Mouse (Mus musculus) neural tube, embryonic 14.5 days (tissue): ENCODE results near the gene Il20. TPM values are rescaled to one million over a fixed set of nuclear protein-coding genes. Genes with fewer than 3 reads are reported as not detected.
A peak's percentile ranks its signal among the peaks of the same experiment; 100 is the strongest.

Experiments used
- ATAC-seq: fragments of 200-750 bp; cut with Nextera tagmentation; 2 replicates; pipeline ENCODE4 v1.8.0; 2017; ENCODE audit warnings: low read depth, mild to moderate bottlenecking, moderate TSS enrichment, moderate library complexity
- H3K27ac ChIP-seq: fragments of 300-500 bp; sonication (generic); 2 replicates; pipeline ENCODE4 v1.5.1; 2014; ENCODE audit warnings: low read depth, mild to moderate bottlenecking, control low read depth, low read length, moderate library complexity, mixed read lengths
- H3K27me3 ChIP-seq: fragments of 300-500 bp; sonication (generic); 2 replicates; pipeline ENCODE4 v1.6.1; 2014; ENCODE audit warnings: low read length; ENCODE audit not compliant: control insufficient read depth, insufficient read depth
- H3K36me3 ChIP-seq: fragments of 300-500 bp; sonication (generic); 2 replicates; pipeline ENCODE4 v1.6.1; 2014; ENCODE audit warnings: low read length, mixed read lengths; ENCODE audit not compliant: control insufficient read depth, insufficient read depth
- H3K4me1 ChIP-seq: fragments of 300-500 bp; sonication (generic); 2 replicates; pipeline ENCODE4 v1.6.1; 2014; ENCODE audit warnings: low read length; ENCODE audit not compliant: control insufficient read depth, insufficient read depth
- H3K4me2 ChIP-seq: fragments of 300-500 bp; sonication (generic); 2 replicates; pipeline ENCODE4 v1.6.1; 2014; ENCODE audit warnings: mild to moderate bottlenecking, low read depth, low read length, control low read depth
- H3K4me3 ChIP-seq: fragments of 300-500 bp; sonication (generic); 2 replicates; pipeline ENCODE4 v1.5.1; 2014; ENCODE audit warnings: low read depth, low read length, control low read depth, mixed read lengths
- H3K9ac ChIP-seq: fragments of 300-500 bp; sonication (generic); replicated peaks from 2 replicates; pipeline ENCODE4 v1.6.1; 2014; ENCODE audit warnings: low read depth, mild to moderate bottlenecking, control low read depth, low read length, mixed read lengths
- H3K9me3 ChIP-seq: fragments of 300-500 bp; sonication (generic); 2 replicates; pipeline ENCODE4 v1.6.1; 2016; ENCODE audit warnings: low read length; ENCODE audit not compliant: control insufficient read depth
- WGBS: fragments of 180-500 bp; shearing (Covaris S2); extraction: QIAGEN DNeasy Blood & Tissue Kit; methylation state at CpG from one replicate; pipeline ENCODE4 v1.1.7; 2014; 5-methylcytosine and 5-hydroxymethylcytosine counted together
- polyA plus RNA-seq: library from polyadenylated mRNA; unstranded; fragments of >200 nt; fragmentation: Nextera tagmentation; extraction: Ambion mirVana; gene quantifications from 2 replicates; pipeline ENCODE4 v1.2.1, GENCODE M21; 2014

Il20 gene
- polyA plus RNA-seq, result not detected in 2 replicates

DNA sequence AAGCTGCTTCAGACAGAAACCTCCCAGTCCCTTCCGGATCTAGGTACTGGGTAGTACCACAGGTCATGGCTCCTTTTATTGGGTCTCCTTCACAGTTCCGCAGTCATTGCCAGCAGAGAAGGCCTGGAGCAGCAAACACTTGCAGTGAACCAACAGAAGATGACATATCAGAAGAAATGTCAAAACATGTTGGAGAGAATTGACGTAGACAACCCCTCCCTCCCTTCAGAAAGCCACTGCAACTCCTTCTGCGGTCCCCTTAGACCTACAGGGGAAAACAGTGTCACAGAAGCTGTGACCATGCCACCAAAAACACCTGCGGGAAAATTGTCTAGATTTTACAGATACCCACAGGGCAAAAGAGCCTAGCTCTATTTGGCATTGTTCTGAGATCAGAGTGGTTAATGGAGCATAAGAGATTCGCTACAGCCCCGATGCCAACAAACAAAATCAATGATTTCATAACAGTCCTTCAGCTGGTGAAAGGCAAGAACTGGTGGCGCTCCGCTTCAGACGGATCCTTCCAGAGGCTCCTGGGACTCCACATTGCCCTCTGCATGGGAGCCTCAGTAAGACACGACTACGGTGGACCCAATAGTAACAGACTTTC lies at the start of gene Il20:
TSS of gene Il20 (minus strand) at position 51 of the 610 bp plus-strand sequence.
- H3K9me3 ChIP-seq, result no peaks in the 10 kb centered on the region
- H3K27ac ChIP-seq, result no peak within 1 kb of the TSS

GRCm38 (mm10) chr1:130946920-130947319 lies 35.7 kb upstream of the Il20 start:
- no peak overlapping the region for H3K27ac ChIP-seq
- no peaks in the 10 kb centered on the region for H3K27me3 ChIP-seq
- ATAC-seq, result no peak
- H3K9ac ChIP-seq, result no peak overlapping the region
- H3K9me3 ChIP-seq, result no peaks in the 10 kb centered on the region
- H3K36me3 ChIP-seq, result no peaks in the 10 kb centered on the region
- H3K4me1 ChIP-seq, result no peaks in the 10 kb centered on the region
- no peak overlapping the region for H3K4me2 ChIP-seq
- H3K4me3 ChIP-seq, result no peak overlapping the region
- WGBS, result 80% methylated on average over 6 of the region's 6 CpGs

More for the DNA sequence above, at the start of gene Il20:
- Histone ChIP-seq H3K4me3 (no peak within 1 kb of the TSS), H3K27me3 (no peaks in the 10 kb centered on the region), H3K9ac (no peak within 1 kb of the TSS), H3K36me3 (no peaks in the 10 kb centered on the region), H3K4me2 (no peak within 1 kb of the TSS), H3K4me1 (no peaks in the 10 kb centered on the region)
- ATAC-seq, result no peak
- 78% methylated on average over 12 of the region's 12 CpGs for WGBS

DNA sequence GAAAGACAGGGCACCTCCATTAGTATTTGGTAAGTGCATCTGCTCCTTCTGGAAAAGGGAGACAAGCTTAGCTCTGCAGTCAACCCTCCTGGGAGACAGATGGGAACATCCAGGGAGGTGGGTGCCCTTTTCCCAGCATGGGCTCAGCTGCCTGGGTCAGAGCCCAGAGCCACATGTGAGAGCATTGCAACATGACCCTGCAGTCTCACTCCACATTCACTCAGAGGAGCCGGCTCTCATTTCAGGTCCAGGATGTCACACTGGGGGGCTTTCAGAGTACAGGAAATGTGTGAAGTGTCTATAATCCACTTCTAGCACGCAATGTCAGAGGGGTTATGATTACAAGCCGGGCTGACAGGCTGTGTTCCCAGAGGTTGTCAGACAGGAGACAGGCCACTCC lies 30.6 kb upstream of the Il20 start:
- Histone ChIP-seq H3K27me3 (no peaks in the 10 kb centered on the region), H3K27ac (no peak overlapping the region), H3K9me3 (no peaks in the 10 kb centered on the region), H3K9ac (no peak overlapping the region), H3K4me1 (no peaks in the 10 kb centered on the region), H3K36me3 (no peaks in the 10 kb centered on the region), H3K4me2 (no peak overlapping the region), H3K4me3 (no peak overlapping the region)
- whole genome bisulfite sequencing, result 76% methylated on average over 3 of the region's 3 CpGs
- ATAC-seq, result no peak

- WGBS, result 76% methylated on average over 4 of the region's 4 CpGs
- Histone ChIP-seq H3K4me3 (no peak within 1 kb of the TSS), H3K4me1 (no peaks in the 10 kb centered on the region), H3K36me3 (no peaks in the 10 kb centered on the region), H3K9me3 (no peaks in the 10 kb centered on the region), H3K27me3 (no peaks in the 10 kb centered on the region), H3K27ac (no peak within 1 kb of the TSS), H3K9ac (no peak within 1 kb of the TSS), H3K4me2 (no peak within 1 kb of the TSS)
- ATAC-seq, result no peak
Observed at GRCm38 (mm10) chr1:130940065-130940687, 28.9 kb upstream of the Il20 start, which contains the start of gene Il19. Gene Il19, minus strand, starts transcription at chr1:130940115.

DNA sequence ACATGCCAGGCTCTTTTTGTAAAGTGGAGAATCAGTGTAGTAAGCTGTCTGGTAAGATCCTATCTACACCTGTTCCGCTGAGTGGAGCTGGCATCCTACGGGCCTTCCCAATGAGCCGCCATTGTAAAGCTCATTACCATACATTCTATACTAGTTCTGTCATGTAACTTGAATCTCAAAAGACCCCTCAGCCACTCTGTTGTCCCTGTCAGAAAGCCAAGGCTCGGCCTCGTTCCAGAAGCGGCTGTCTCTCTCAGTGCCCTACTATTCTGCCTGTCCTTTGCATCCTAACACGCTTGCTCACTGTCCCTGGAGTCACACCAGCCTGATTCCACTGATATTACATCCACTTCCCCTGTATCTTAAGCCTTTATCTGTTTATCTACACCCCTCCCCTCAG lies 26.9 kb upstream of the Il20 start:
- H3K27ac ChIP-seq, result no peak overlapping the region
- no peak overlapping the region for H3K4me3 ChIP-seq
- H3K4me1 ChIP-seq, result no peaks in the 10 kb centered on the region
- no peaks in the 10 kb centered on the region for H3K9me3 ChIP-seq
- no peaks in the 10 kb centered on the region for H3K36me3 ChIP-seq
- no peaks in the 10 kb centered on the region for H3K27me3 ChIP-seq
- no peak overlapping the region for H3K4me2 ChIP-seq
- 0 out of 2 replicates have a peak, but pooled peaks have one; percentile 41 for ATAC-seq
- no peak overlapping the region for H3K9ac ChIP-seq
- 69% methylated on average over 7 of the region's 7 CpGs for WGBS

DNA sequence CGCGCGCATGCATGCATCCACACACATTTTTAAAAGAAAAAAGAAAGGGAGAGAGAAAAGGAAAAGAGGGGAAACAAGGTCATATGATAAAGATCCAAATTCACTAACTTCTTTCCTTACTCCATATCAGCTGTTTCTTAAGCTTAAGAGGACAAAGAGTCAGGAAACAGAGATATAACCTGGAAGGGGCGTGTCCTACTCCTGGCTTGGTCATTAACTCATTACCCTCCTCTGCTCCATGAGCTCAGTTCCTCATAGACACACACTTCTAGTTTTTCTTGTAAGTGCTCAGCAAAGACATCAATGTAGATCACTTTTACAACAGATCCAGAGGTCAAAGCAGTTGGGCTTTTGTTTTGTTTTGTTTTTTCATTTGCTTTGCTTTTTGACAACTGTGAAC lies 25.9 kb upstream of the Il20 start:
- no peak for ATAC-seq
- no peaks in the 10 kb centered on the region for H3K9me3 ChIP-seq
- no peaks in the 10 kb centered on the region for H3K36me3 ChIP-seq
- H3K9ac ChIP-seq, result no peak overlapping the region
- WGBS, result 93% methylated on average over 4 of the region's 4 CpGs
- H3K4me3 ChIP-seq, result no peak overlapping the region
- H3K27me3 ChIP-seq, result no peaks in the 10 kb centered on the region
- no peak overlapping the region for H3K4me2 ChIP-seq
- no peak overlapping the region for H3K27ac ChIP-seq
- no peaks in the 10 kb centered on the region for H3K4me1 ChIP-seq

- 49% methylated on average over 6 of the region's 6 CpGs for WGBS
- H3K4me2 ChIP-seq, result no peak overlapping the region
- no peak for ATAC-seq
Observed at GRCm38 (mm10) chr1:130936351-130936750, 25.1 kb upstream of the Il20 start.

GRCm38 (mm10) chr1:130926484-130926883 lies 15.2 kb upstream of the Il20 start:
- no peaks in the 10 kb centered on the region for H3K4me1 ChIP-seq
- no peak overlapping the region for H3K27ac ChIP-seq
- no peaks in the 10 kb centered on the region for H3K27me3 ChIP-seq
- no peak overlapping the region for H3K4me2 ChIP-seq
- H3K36me3 ChIP-seq, result no peaks in the 10 kb centered on the region
- no peaks in the 10 kb centered on the region for H3K9me3 ChIP-seq
- no peak overlapping the region for H3K4me3 ChIP-seq
- ATAC-seq, result no peak
- no peak overlapping the region for H3K9ac ChIP-seq

More at GRCm38 (mm10) chr1:130936351-130936750, 25.1 kb upstream of the Il20 start:
- Histone ChIP-seq H3K9ac (no peak overlapping the region), H3K27ac (no peak overlapping the region), H3K36me3 (no peaks in the 10 kb centered on the region), H3K9me3 (no peaks in the 10 kb centered on the region), H3K4me1 (no peaks in the 10 kb centered on the region), H3K4me3 (no peak overlapping the region), H3K27me3 (no peaks in the 10 kb centered on the region)

GRCm38 (mm10) chr1:130918323-130918980 lies 7.2 kb upstream of the Il20 start:
- Histone ChIP-seq H3K36me3 (no peaks in the 10 kb centered on the region), H3K4me2 (no peak overlapping the region), H3K9ac (no peak overlapping the region), H3K4me3 (no peak overlapping the region), H3K9me3 (no peaks in the 10 kb centered on the region), H3K27me3 (no peaks in the 10 kb centered on the region), H3K4me1 (no peaks in the 10 kb centered on the region), H3K27ac (no peak overlapping the region)
- no peak for ATAC-seq
- WGBS, result 33% methylated on average over 1 of the region's 1 CpGs
